Mouse (Mus musculus): Measurements from ENCODE around the gene Coa5. TPM values are rescaled to one million over a fixed set of nuclear protein-coding genes. Genes with fewer than 3 reads are reported as not detected.
A peak's percentile ranks its signal among the peaks of the same experiment; 100 is the strongest.

Coa5 gene
- polyA plus RNA-seq (2015; fragmentation: Nextera tagmentation; extraction: Ambion mirVana), result 23.8 and 24.1 TPM in 2 replicates

- peaks cover 16% of the 10 kb centered on the region for H3K4me1 ChIP-seq (ENCODE audit: insufficient read depth, low read depth, low read length)
- H3K36me3 ChIP-seq (ENCODE audit: insufficient read depth, low read length), result peaks cover 15% of the 10 kb centered on the region
- peak; percentile 98 for DNase-seq (ENCODE audit: low spot score)
- H3K27me3 ChIP-seq (replicated peaks; ENCODE audit: insufficient read depth, low read length), result no peaks in the 10 kb centered on the region
- peak within 1 kb of the TSS; percentile 80 for H3K4me3 ChIP-seq (ENCODE audit: low read depth, low read length)
- TF ChIP-seq EP300 (IDR thresholded peaks at IDR 0.05) (no peak; the same call in none of the 2 replicates), CTCF (IDR thresholded peaks at IDR 0.05) (peak; percentile 32; the same call in 1 of the 2 replicates)
- no peaks in the 10 kb centered on the region for H3K9me3 ChIP-seq (ENCODE audit: low read length)
- H3K27ac ChIP-seq (ENCODE audit: low read length), result peak within 1 kb of the TSS; percentile 84
- H3K4me2 ChIP-seq (replicated peaks; ENCODE audit: low read depth, low read length), result peak within 1 kb of the TSS; percentile 70
- WGBS, result 1% methylated on average over 57 of the region's 57 CpGs
- peak within 1 kb of the TSS; percentile 96 for H3K9ac ChIP-seq (replicated peaks; ENCODE audit: low read depth)
- ATAC-seq, result peak; percentile 99
Observed at GRCm38 (mm10) chr1:37429366-37430296, at the start of gene Coa5, which contains the start of gene Unc50. Gene Coa5, minus strand, starts transcription at chr1:37430103. Gene Unc50, plus strand, starts transcription at chr1:37430139.

GRCm38 (mm10) chr1:37479074-37479473, 49.2 kb upstream of the Coa5 start:
- DNase-seq (ENCODE audit: low spot score), result peak; percentile 84
- no peak for TF ChIP-seq EP300 (IDR thresholded peaks at IDR 0.05)
- peak; percentile 73 for TF ChIP-seq CTCF (IDR thresholded peaks at IDR 0.05)
- Histone ChIP-seq H3K27ac (ENCODE audit: low read length) (no peak overlapping the region), H3K4me2 (replicated peaks; ENCODE audit: low read depth, low read length) (peak overlapping the region; percentile 54; the same call in 1 of the 2 replicates), H3K27me3 (replicated peaks; ENCODE audit: insufficient read depth, low read length) (no peaks in the 10 kb centered on the region), H3K4me3 (ENCODE audit: low read depth, low read length) (no peak overlapping the region), H3K4me1 (ENCODE audit: insufficient read depth, low read depth, low read length) (no peaks in the 10 kb centered on the region), H3K9me3 (ENCODE audit: low read length) (no peaks in the 10 kb centered on the region), H3K9ac (replicated peaks; ENCODE audit: low read depth) (no peak overlapping the region), H3K36me3 (ENCODE audit: insufficient read depth, low read length) (no peaks in the 10 kb centered on the region)
- 54% methylated on average over 9 of the region's 9 CpGs for WGBS
- peak; percentile 88 for ATAC-seq

GRCm38 (mm10) chr1:37478416-37478815, 48.5 kb upstream of the Coa5 start:
- Histone ChIP-seq H3K27ac (ENCODE audit: low read length) (0 out of 2 replicates have a peak overlapping the region, but pooled peaks have one; percentile 1), H3K4me3 (ENCODE audit: low read depth, low read length) (peak overlapping the region; percentile 17; the same call in 1 of the 2 replicates), H3K4me1 (ENCODE audit: insufficient read depth, low read depth, low read length) (no peaks in the 10 kb centered on the region), H3K9me3 (ENCODE audit: low read length) (no peaks in the 10 kb centered on the region), H3K4me2 (replicated peaks; ENCODE audit: low read depth, low read length) (peak overlapping the region; percentile 54), H3K27me3 (replicated peaks; ENCODE audit: insufficient read depth, low read length) (no peaks in the 10 kb centered on the region), H3K36me3 (ENCODE audit: insufficient read depth, low read length) (no peaks in the 10 kb centered on the region), H3K9ac (replicated peaks; ENCODE audit: low read depth) (no peak overlapping the region)
- ATAC-seq, result peak; percentile 61
- DNase-seq (ENCODE audit: low spot score), result peak; percentile 72
- TF ChIP-seq CTCF (IDR thresholded peaks at IDR 0.05) (no peak), EP300 (IDR thresholded peaks at IDR 0.05) (no peak)
- WGBS, result 11% methylated on average over 7 of the region's 7 CpGs

- ATAC-seq, result no peak
- no peak overlapping the region for H3K27ac ChIP-seq (ENCODE audit: low read length)
- peak overlapping the region; percentile 54 for H3K4me2 ChIP-seq (replicated peaks; ENCODE audit: low read depth, low read length)
- no peaks in the 10 kb centered on the region for H3K9me3 ChIP-seq (ENCODE audit: low read length)
- DNase-seq (ENCODE audit: low spot score), result no peak
- H3K36me3 ChIP-seq (ENCODE audit: insufficient read depth, low read length), result no peaks in the 10 kb centered on the region
- H3K9ac ChIP-seq (replicated peaks; ENCODE audit: low read depth), result no peak overlapping the region
- H3K4me3 ChIP-seq (ENCODE audit: low read depth, low read length), result peak overlapping the region; percentile 17; the same call in 1 of the 2 replicates
- no peaks in the 10 kb centered on the region for H3K27me3 ChIP-seq (replicated peaks; ENCODE audit: insufficient read depth, low read length)
- 18% methylated on average over 5 of the region's 5 CpGs for WGBS
- H3K4me1 ChIP-seq (ENCODE audit: insufficient read depth, low read depth, low read length), result no peaks in the 10 kb centered on the region
- TF ChIP-seq EP300 (IDR thresholded peaks at IDR 0.05), result no peak
- TF ChIP-seq CTCF (IDR thresholded peaks at IDR 0.05), result no peak
Observed at GRCm38 (mm10) chr1:37477928-37478327, 48.0 kb upstream of the Coa5 start.

- H3K27me3 ChIP-seq (replicated peaks; ENCODE audit: insufficient read depth, low read length), result no peaks in the 10 kb centered on the region
- H3K4me2 ChIP-seq (replicated peaks; ENCODE audit: low read depth, low read length), result no peak overlapping the region
- no peak overlapping the region for H3K4me3 ChIP-seq (ENCODE audit: low read depth, low read length)
- no peaks in the 10 kb centered on the region for H3K36me3 ChIP-seq (ENCODE audit: insufficient read depth, low read length)
- no peak overlapping the region for H3K27ac ChIP-seq (ENCODE audit: low read length)
- 78% methylated on average over 5 of the region's 5 CpGs for WGBS
- ATAC-seq (no peak), DNase-seq (ENCODE audit: low spot score) (no peak)
- no peaks in the 10 kb centered on the region for H3K9me3 ChIP-seq (ENCODE audit: low read length)
- no peak overlapping the region for H3K9ac ChIP-seq (replicated peaks; ENCODE audit: low read depth)
- TF ChIP-seq EP300 (IDR thresholded peaks at IDR 0.05), result no peak
- TF ChIP-seq CTCF (IDR thresholded peaks at IDR 0.05), result no peak
- H3K4me1 ChIP-seq (ENCODE audit: insufficient read depth, low read depth, low read length), result no peaks in the 10 kb centered on the region
Observed at GRCm38 (mm10) chr1:37477250-37477649, 47.3 kb upstream of the Coa5 start.

- Histone ChIP-seq H3K4me1 (ENCODE audit: insufficient read depth, low read depth, low read length) (no peaks in the 10 kb centered on the region), H3K9me3 (ENCODE audit: low read length) (no peaks in the 10 kb centered on the region), H3K27me3 (replicated peaks; ENCODE audit: insufficient read depth, low read length) (no peaks in the 10 kb centered on the region), H3K4me3 (ENCODE audit: low read depth, low read length) (no peak overlapping the region), H3K4me2 (replicated peaks; ENCODE audit: low read depth, low read length) (no peak overlapping the region), H3K36me3 (ENCODE audit: insufficient read depth, low read length) (no peaks in the 10 kb centered on the region), H3K27ac (ENCODE audit: low read length) (no peak overlapping the region), H3K9ac (replicated peaks; ENCODE audit: low read depth) (no peak overlapping the region)
- TF ChIP-seq CTCF (IDR thresholded peaks at IDR 0.05), result no peak
- TF ChIP-seq EP300 (IDR thresholded peaks at IDR 0.05), result no peak
- WGBS, result 88% methylated on average over 3 of the region's 3 CpGs
- ATAC-seq (no peak), DNase-seq (ENCODE audit: low spot score) (no peak)
Observed at GRCm38 (mm10) chr1:37475312-37475711, 45.4 kb upstream of the Coa5 start.
